Mouse (Mus musculus) neural tube, embryonic 15.5 days (tissue): ENCODE data around the gene Def8. TPM values are rescaled to one million over a fixed set of nuclear protein-coding genes. Genes with fewer than 3 reads are reported as not detected.

Source experiments
- ATAC-seq: fragments of 200-750 bp; cut with Nextera tagmentation; 2 replicates; pipeline ENCODE4 v1.8.0; 2017; ENCODE audit warnings: mild to moderate bottlenecking, moderate TSS enrichment, moderate library complexity; ENCODE audit not compliant: low FRiP score
- H3K27ac ChIP-seq: fragments of 300-500 bp; sonication (generic); replicated peaks from 2 replicates; pipeline ENCODE4 v1.5.1; 2015; ENCODE audit warnings: mild to moderate bottlenecking, inconsistent platforms
- H3K27me3 ChIP-seq: fragments of 300-500 bp; sonication (generic); replicated peaks from 2 replicates; pipeline ENCODE4 v1.6.1; 2015; ENCODE audit warnings: inconsistent platforms
- H3K36me3 ChIP-seq: fragments of 300-500 bp; sonication (generic); 2 replicates; pipeline ENCODE4 v1.6.1; 2015; ENCODE audit warnings: inconsistent platforms
- H3K4me1 ChIP-seq: fragments of 300-500 bp; sonication (generic); 2 replicates; pipeline ENCODE4 v1.6.1; 2015; ENCODE audit warnings: inconsistent platforms
- H3K4me2 ChIP-seq: fragments of 300-500 bp; sonication (generic); 2 replicates; pipeline ENCODE4 v1.6.1; 2015; ENCODE audit warnings: inconsistent platforms, mild to moderate bottlenecking, moderate library complexity
- H3K4me3 ChIP-seq: fragments of 300-500 bp; sonication (generic); replicated peaks from 2 replicates; pipeline ENCODE4 v1.5.1; 2015; ENCODE audit warnings: mild to moderate bottlenecking, inconsistent platforms
- H3K9ac ChIP-seq: fragments of 300-500 bp; sonication (generic); replicated peaks from 2 replicates; pipeline ENCODE4 v1.6.1; 2015; ENCODE audit warnings: mild to moderate bottlenecking, inconsistent platforms
- H3K9me3 ChIP-seq: fragments of 300-500 bp; sonication (generic); replicated peaks from 2 replicates; pipeline ENCODE4 v1.6.1; 2016; ENCODE audit warnings: inconsistent platforms
- WGBS: fragments of 180-500 bp; shearing (Covaris S2); methylation state at CpG from one replicate; pipeline ENCODE4 v1.1.7; 2015; ENCODE audit warnings: mixed read lengths; 5-methylcytosine and 5-hydroxymethylcytosine counted together
- polyA plus RNA-seq: library from polyadenylated mRNA; unstranded; fragments of >200 nt; fragmentation: Nextera tagmentation; extraction: Ambion mirVana; gene quantifications from 2 replicates; pipeline ENCODE4 v1.2.1, GENCODE M21; 2015

Gene Def8
- polyA plus RNA-seq, 1 experiment from 2014 or later = 52.3 TPM

DNA sequence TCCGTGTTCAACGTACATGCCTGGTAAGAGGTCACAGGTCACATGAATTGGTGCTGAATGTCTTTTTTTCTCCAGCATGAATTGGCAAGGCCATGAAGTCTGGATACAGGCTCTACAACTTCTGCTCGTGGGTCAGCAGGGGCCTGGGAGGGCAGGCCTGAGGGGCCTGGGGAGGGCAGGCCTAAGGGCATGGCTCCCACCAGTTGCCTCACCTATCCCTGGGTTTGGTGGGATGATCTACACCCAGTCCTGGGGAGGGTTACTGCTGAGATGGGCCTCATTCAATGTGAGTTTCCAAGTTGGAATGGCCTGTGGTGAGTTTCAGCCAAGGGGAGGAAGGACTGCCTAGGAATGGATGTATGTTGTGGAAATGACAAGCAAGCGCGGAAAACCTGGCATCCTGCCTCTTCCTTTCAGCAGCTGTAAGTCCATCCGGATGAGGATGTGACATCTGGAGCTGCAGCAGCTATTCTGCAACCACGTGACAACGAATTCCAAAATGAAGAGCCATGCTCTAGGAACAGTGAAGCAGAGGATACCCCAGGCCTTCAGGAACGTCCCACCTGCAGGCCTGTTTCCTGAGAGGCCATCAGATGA lies 20.5 kb upstream of the Def8 start:
- H3K4me3 ChIP-seq = no peak overlapping the region
- no peak for ATAC-seq
- no peaks in the 10 kb centered on the region for H3K9me3 ChIP-seq
- no peaks in the 10 kb centered on the region for H3K27me3 ChIP-seq
- WGBS = 88% methylated on average over 9 of the region's 9 CpGs
- H3K27ac ChIP-seq = no peak overlapping the region
- peaks cover 57% of the 10 kb centered on the region for H3K36me3 ChIP-seq
- peaks cover 9% of the 10 kb centered on the region for H3K4me1 ChIP-seq
- H3K4me2 ChIP-seq = no peak overlapping the region
- no peak overlapping the region for H3K9ac ChIP-seq

GRCm38 (mm10) chr8:123404521-123404920 lies 18.8 kb upstream of the Def8 start:
- no peak overlapping the region for H3K4me2 ChIP-seq
- no peak overlapping the region for H3K9ac ChIP-seq
- no peaks in the 10 kb centered on the region for H3K9me3 ChIP-seq
- 30% methylated on average over 8 of the region's 8 CpGs for WGBS
- no peaks in the 10 kb centered on the region for H3K27me3 ChIP-seq
- peaks cover 20% of the 10 kb centered on the region for H3K4me1 ChIP-seq
- H3K36me3 ChIP-seq = peaks cover 40% of the 10 kb centered on the region
- no peak for ATAC-seq
- no peak overlapping the region for H3K4me3 ChIP-seq
- no peak overlapping the region for H3K27ac ChIP-seq

DNA sequence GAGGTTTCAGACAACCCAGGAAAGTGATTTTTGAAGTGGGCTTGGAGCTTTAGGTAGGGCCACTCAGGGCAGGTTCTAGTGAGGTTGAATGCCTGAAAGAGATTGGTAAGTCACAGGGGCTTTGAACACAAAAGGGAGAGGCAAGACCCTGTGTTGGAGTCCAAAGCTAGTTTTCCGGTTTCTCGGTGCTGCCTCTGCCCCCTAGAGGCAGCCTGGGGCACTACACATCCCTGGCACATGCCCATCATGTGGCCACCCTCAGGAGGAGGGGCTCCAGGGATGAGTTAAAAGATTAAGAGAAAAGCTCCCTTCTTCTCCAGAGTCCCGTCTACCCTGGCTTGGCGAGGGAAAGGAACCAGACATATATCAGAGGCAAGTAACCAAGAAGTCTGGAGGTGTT lies 16.5 kb upstream of the Def8 start, which contains the start of gene Mc1r:
Mc1r (plus strand) TSS at position 322 of the 400 bp plus-strand sequence.
- peak within 1 kb of the TSS; percentile 11; the same call in 1 of the 2 replicates for H3K4me2 ChIP-seq
- no peak for ATAC-seq
- H3K27me3 ChIP-seq = no peaks in the 10 kb centered on the region
- no peak within 1 kb of the TSS for H3K27ac ChIP-seq
- peaks cover 18% of the 10 kb centered on the region for H3K36me3 ChIP-seq
- peaks cover 29% of the 10 kb centered on the region for H3K4me1 ChIP-seq
- H3K4me3 ChIP-seq = no peak within 1 kb of the TSS
- no peak within 1 kb of the TSS for H3K9ac ChIP-seq
- 13% methylated on average over 4 of the region's 4 CpGs for WGBS
- H3K9me3 ChIP-seq = no peaks in the 10 kb centered on the region

GRCm38 (mm10) chr8:123407612-123408011 lies 15.7 kb upstream of the Def8 start:
- Histone ChIP-seq H3K27me3 (no peaks in the 10 kb centered on the region), H3K36me3 (peaks cover 9% of the 10 kb centered on the region), H3K27ac (no peak overlapping the region), H3K4me2 (no peak overlapping the region), H3K9me3 (no peaks in the 10 kb centered on the region), H3K4me3 (no peak overlapping the region), H3K4me1 (peaks cover 29% of the 10 kb centered on the region), H3K9ac (no peak overlapping the region)
- WGBS = 93% methylated on average over 13 of the region's 13 CpGs
- no peak for ATAC-seq

DNA sequence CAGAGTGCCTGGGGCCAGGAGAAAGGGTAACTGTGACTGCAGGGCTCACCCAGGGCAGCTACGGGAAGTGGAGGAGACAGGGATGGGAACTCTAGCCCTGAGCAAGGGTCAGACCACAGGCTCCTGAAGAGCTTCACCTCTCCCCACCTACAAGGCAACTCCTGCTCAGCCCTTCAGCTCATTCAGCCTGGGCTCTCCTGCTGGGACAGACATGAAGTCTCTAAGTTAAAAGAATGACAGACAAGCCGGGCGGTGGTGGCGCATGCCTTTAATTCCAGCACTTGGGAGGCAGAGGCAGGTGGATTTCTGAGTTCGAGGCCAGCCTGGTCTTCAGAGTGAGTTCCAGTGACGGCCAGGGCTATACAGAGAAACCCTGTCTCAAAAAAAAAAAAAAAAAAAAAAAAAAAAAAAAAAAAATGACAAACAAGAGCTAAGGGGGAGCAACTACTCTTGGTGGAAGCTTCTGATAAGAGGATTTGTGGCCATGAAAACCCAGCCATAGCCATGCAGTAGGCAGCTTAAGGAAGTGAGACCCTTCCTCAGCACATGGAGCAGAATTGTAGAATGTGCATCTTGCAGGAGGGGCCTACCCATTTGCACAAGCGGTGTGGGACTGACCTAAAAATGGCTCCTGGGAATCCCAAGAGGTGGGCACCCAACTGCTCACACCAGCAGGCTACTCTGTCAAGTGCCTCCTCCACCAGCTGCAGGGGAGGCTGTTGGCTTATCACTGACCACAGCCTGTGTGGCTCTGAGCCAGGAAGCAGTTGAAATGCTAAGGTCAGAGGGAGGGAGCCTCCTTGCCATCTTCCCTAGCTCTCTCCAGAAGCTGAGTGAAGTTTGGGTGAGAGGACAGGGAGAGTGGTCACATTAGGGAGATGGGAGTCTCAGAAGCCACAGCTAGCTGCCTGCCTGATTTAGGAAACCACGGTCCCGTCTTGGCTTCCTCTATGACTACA lies 14.5 kb upstream of the Def8 start:
- 78% methylated on average over 9 of the region's 9 CpGs for WGBS
- Histone ChIP-seq H3K27me3 (no peaks in the 10 kb centered on the region), H3K4me2 (peak overlapping the region; percentile 82), H3K9ac (peak overlapping the region; percentile 96; the same call in 1 of the 2 replicates), H3K4me1 (peaks cover 29% of the 10 kb centered on the region), H3K27ac (peak overlapping the region; percentile 97), H3K36me3 (no peaks in the 10 kb centered on the region), H3K9me3 (no peaks in the 10 kb centered on the region), H3K4me3 (0 out of 2 replicates have a peak overlapping the region, but pooled peaks have one; percentile 78)
- no peak for ATAC-seq

DNA sequence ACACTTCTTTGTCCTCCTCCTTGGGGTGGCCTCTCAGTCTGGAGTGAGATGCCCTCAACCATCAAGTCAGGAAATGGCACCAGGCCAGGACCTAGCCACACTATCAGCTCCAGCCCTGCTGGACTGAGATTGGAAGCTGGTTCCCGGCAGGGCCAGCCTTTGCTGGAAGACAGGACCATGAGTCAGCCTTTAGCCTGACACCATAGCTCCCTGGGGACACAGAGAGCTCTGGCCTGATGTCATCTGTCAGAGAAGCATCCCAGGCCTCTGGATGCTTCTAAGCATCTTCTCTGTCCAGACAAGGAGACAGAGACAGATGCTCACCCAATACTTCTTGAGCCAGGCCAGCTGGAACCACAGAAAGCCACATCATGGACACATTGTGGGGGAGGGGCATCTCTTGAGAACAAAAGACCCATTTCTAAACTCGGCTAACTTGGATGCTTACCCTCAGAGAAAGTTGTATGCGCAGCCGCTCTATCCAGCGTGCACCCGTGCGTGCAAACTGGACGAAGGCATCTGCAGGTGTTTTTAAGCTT lies 13.2 kb upstream of the Def8 start:
- Histone ChIP-seq H3K4me1 (peaks cover 29% of the 10 kb centered on the region), H3K9me3 (no peaks in the 10 kb centered on the region), H3K27me3 (no peaks in the 10 kb centered on the region), H3K9ac (peak overlapping the region; percentile 96), H3K36me3 (no peaks in the 10 kb centered on the region), H3K4me3 (peak overlapping the region; percentile 78), H3K27ac (peak overlapping the region; percentile 97), H3K4me2 (peak overlapping the region; percentile 82)
- WGBS = 15% methylated on average over 8 of the region's 8 CpGs
- ATAC-seq = no peak

- H3K27ac ChIP-seq = peak overlapping the region; percentile 97
- H3K9me3 ChIP-seq = no peaks in the 10 kb centered on the region
- no peaks in the 10 kb centered on the region for H3K27me3 ChIP-seq
- H3K36me3 ChIP-seq = no peaks in the 10 kb centered on the region
- peaks cover 33% of the 10 kb centered on the region for H3K4me1 ChIP-seq
- H3K4me2 ChIP-seq = peak overlapping the region; percentile 82
- 4% methylated on average over 11 of the region's 11 CpGs for whole genome bisulfite sequencing
- H3K4me3 ChIP-seq = peak overlapping the region; percentile 78
- H3K9ac ChIP-seq = peak overlapping the region; percentile 96
- peak; percentile 26 for ATAC-seq
Measured at GRCm38 (mm10) chr8:123410788-123411187, 12.5 kb upstream of the Def8 start.

DNA sequence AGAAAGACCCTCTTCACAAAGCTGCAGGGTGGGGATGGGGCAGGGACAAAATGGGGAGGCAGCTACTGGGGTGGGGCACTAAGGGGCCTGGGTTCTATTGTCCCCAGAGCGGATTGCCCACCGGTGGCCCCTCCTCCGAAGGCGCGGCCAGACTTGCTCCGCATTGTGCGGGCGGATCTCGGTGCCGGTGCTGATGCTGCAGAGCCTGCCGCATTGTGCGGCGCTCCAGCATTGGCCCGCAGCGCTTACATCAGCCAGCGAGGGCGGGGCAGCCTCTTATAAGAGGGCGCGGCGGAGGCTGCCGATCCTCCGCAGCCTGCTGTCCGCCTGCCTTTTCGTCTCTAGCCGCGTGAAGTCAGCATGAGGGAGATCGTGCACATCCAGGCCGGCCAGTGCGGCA lies 12.1 kb upstream of the Def8 start, which contains the start of gene Tubb3:
Tubb3 (plus strand) TSS at position 179 of the 400 bp plus-strand sequence.
- peak; percentile 92 for ATAC-seq
- Histone ChIP-seq H3K9ac (peak within 1 kb of the TSS; percentile 96), H3K4me3 (peak within 1 kb of the TSS; percentile 78), H3K27me3 (no peaks in the 10 kb centered on the region), H3K4me2 (peak within 1 kb of the TSS; percentile 82), H3K4me1 (peaks cover 36% of the 10 kb centered on the region), H3K27ac (peak within 1 kb of the TSS; percentile 97), H3K36me3 (no peaks in the 10 kb centered on the region), H3K9me3 (no peaks in the 10 kb centered on the region)
- under 1% methylated on average over 21 of the region's 29 CpGs for WGBS

DNA sequence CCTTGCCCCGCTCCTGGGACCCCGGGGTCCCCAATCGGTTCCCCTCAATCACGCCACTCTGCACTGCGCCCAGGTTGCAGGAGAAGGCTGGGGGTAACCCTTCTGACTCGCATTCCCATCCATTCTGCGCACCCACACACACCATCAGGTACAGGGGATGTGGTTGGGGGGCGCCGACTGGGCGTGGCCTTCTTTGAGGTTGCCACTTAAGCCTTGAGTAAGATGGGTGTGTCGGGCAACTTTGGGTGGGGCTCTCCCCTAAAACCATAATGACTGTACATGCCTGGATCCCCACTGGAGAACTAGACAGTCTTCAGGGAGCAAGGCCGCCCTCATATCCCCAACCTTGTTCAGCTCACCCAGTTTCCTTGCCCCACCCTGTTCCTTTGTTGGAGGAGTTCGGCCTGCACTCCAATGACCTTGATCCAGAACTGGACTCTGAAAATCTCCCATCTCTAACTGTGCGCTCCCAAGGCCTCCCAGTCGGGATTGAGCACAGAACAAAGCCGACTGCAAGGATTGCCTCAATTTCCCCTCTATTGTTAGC lies 11.5 kb upstream of the Def8 start:
- Histone ChIP-seq H3K4me3 (peak overlapping the region; percentile 78), H3K9ac (peak overlapping the region; percentile 96), H3K36me3 (no peaks in the 10 kb centered on the region), H3K27me3 (no peaks in the 10 kb centered on the region), H3K4me2 (peak overlapping the region; percentile 82), H3K27ac (peak overlapping the region; percentile 97), H3K9me3 (no peaks in the 10 kb centered on the region), H3K4me1 (peaks cover 38% of the 10 kb centered on the region)
- WGBS = 2% methylated on average over 16 of the region's 16 CpGs
- ATAC-seq = peak; percentile 60

DNA sequence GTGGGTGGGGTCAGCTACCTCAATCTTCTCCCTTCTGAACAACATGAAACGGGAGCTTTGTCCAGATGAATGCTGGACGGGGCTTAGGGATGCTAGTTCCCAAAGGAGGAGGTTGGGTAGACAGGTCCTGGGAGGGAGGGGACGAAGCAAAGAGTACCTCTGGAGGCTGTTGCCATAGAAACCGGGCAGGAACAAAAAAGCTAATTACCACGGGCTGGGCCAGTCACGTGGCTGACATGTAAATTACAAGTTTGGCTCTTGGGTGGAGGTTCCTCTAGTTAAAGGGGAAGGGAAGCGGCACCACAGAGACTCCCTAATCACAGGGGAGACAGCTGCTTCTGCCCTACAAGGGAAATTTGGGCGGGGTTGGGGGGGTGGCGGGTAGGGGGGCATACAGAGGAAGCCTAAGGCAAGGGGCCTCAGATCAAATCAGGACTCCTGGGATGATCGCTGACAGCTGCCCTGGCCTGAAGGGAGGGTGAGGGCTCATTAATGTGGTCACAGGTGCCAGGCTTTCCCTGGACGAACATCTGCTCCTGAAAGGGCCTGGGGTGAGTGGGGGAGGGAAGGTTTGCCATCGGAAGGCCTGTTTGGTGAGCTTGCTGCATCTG lies 10.7 kb upstream of the Def8 start:
- H3K27me3 ChIP-seq = no peaks in the 10 kb centered on the region
- no peak for ATAC-seq

GRCm38 (mm10) chr8:123414255-123414654 lies 9.1 kb upstream of the Def8 start:
- Histone ChIP-seq H3K27me3 (no peaks in the 10 kb centered on the region), H3K4me2 (peak overlapping the region; percentile 82), H3K4me1 (peaks cover 38% of the 10 kb centered on the region), H3K4me3 (peak overlapping the region; percentile 78), H3K27ac (peak overlapping the region; percentile 62), H3K9me3 (no peaks in the 10 kb centered on the region), H3K36me3 (peaks cover 16% of the 10 kb centered on the region), H3K9ac (peak overlapping the region; percentile 96)
- WGBS = 10% methylated on average over 9 of the region's 9 CpGs
- ATAC-seq = no peak

More for the DNA sequence above, 10.7 kb upstream of the Def8 start:
- peak overlapping the region; percentile 97 for H3K27ac ChIP-seq
- WGBS = 0% methylated on average over 12 of the region's 12 CpGs
- peak overlapping the region; percentile 82 for H3K4me2 ChIP-seq
- peaks cover 42% of the 10 kb centered on the region for H3K4me1 ChIP-seq
- H3K4me3 ChIP-seq = peak overlapping the region; percentile 78
- H3K36me3 ChIP-seq = peaks cover under 1% of the 10 kb centered on the region; the same call in 1 of the 2 replicates
- peak overlapping the region; percentile 96 for H3K9ac ChIP-seq
- H3K9me3 ChIP-seq = no peaks in the 10 kb centered on the region
